Mouse (Mus musculus) hindbrain, embryonic 16.5 days (tissue): ENCODE data around the gene Jag2. TPM values are rescaled to one million over a fixed set of nuclear protein-coding genes. Genes with fewer than 3 reads are reported as not detected.

Experiments used
- ATAC-seq: fragments of 200-750 bp; cut with Nextera tagmentation; 2 replicates; pipeline ENCODE4 v1.8.0; 2017; ENCODE audit warnings: moderate TSS enrichment, moderate library complexity
- H3K27ac ChIP-seq: fragments of 300-500 bp; sonication (generic); 2 replicates; pipeline ENCODE4 v1.5.1; 2014; ENCODE audit warnings: low read depth, mild to moderate bottlenecking, control low read depth, low read length, moderate library complexity
- H3K27me3 ChIP-seq: fragments of 300-500 bp; sonication (generic); replicated peaks from 2 replicates; pipeline ENCODE4 v1.6.1; 2014; ENCODE audit warnings: low read length; ENCODE audit not compliant: control insufficient read depth, insufficient read depth
- H3K36me3 ChIP-seq: fragments of 300-500 bp; sonication (generic); 2 replicates; pipeline ENCODE4 v1.6.1; 2014; ENCODE audit warnings: mild to moderate bottlenecking, low read length, moderate library complexity, mixed read lengths; ENCODE audit not compliant: control insufficient read depth, insufficient read depth
- H3K4me1 ChIP-seq: fragments of 300-500 bp; sonication (generic); 2 replicates; pipeline ENCODE4 v1.6.1; 2014; ENCODE audit warnings: low read depth, low read length; ENCODE audit not compliant: control insufficient read depth, insufficient read depth
- H3K4me2 ChIP-seq: fragments of 300-500 bp; sonication (generic); 2 replicates; pipeline ENCODE4 v1.6.1; 2014; ENCODE audit warnings: mild to moderate bottlenecking, low read length, control low read depth, moderate library complexity
- H3K4me3 ChIP-seq: fragments of 300-500 bp; sonication (generic); 2 replicates; pipeline ENCODE4 v1.5.1; 2014; ENCODE audit warnings: mild to moderate bottlenecking, low read length, control low read depth, moderate library complexity
- H3K9ac ChIP-seq: fragments of 300-500 bp; sonication (generic); 2 replicates; pipeline ENCODE4 v1.6.1; 2014; ENCODE audit warnings: low read depth, mild to moderate bottlenecking, control low read depth, low read length, moderate library complexity
- H3K9me3 ChIP-seq: fragments of 300-500 bp; sonication (generic); 2 replicates; pipeline ENCODE4 v1.6.1; 2014; ENCODE audit warnings: mild to moderate bottlenecking, low read length, moderate library complexity; ENCODE audit not compliant: control insufficient read depth
- WGBS: fragments of 180-500 bp; shearing (Covaris S2); extraction: QIAGEN DNeasy Blood & Tissue Kit; methylation state at CpG from one replicate; pipeline ENCODE4 v1.1.7; 2014; 5-methylcytosine and 5-hydroxymethylcytosine counted together
- polyA plus RNA-seq: library from polyadenylated mRNA; unstranded; fragments of >200 nt; fragmentation: Nextera tagmentation; extraction: Ambion mirVana; gene quantifications from 2 replicates; pipeline ENCODE4 v1.2.1, GENCODE M21; 2015

Gene Jag2
- polyA plus RNA-seq, 1 experiment from 2014 or later, result 11.1 TPM

GRCm38 (mm10) chr12:112869783-112870204, 59.8 kb downstream of the Jag2 start:
- WGBS, result 14% methylated on average over 16 of the region's 16 CpGs
- H3K36me3 ChIP-seq, result no peaks in the 10 kb centered on the region
- H3K4me1 ChIP-seq, result peaks cover 11% of the 10 kb centered on the region
- H3K27me3 ChIP-seq, result peaks cover 11% of the 10 kb centered on the region
- peak overlapping the region; percentile 46 for H3K4me2 ChIP-seq
- ATAC-seq, result no peak
- H3K4me3 ChIP-seq, result no peak overlapping the region
- H3K27ac ChIP-seq, result no peak overlapping the region
- peak overlapping the region; percentile 27; the same call in 1 of the 2 replicates for H3K9ac ChIP-seq
- no peaks in the 10 kb centered on the region for H3K9me3 ChIP-seq

- no peak for ATAC-seq
- WGBS, result 70% methylated on average over 13 of the region's 13 CpGs
- H3K36me3 ChIP-seq, result no peaks in the 10 kb centered on the region
Measured at GRCm38 (mm10) chr12:112868178-112869087, 61.1 kb downstream of the Jag2 start, which contains the start of gene Gpr132. Gene Gpr132, minus strand, starts transcription at chr12:112868228.

DNA sequence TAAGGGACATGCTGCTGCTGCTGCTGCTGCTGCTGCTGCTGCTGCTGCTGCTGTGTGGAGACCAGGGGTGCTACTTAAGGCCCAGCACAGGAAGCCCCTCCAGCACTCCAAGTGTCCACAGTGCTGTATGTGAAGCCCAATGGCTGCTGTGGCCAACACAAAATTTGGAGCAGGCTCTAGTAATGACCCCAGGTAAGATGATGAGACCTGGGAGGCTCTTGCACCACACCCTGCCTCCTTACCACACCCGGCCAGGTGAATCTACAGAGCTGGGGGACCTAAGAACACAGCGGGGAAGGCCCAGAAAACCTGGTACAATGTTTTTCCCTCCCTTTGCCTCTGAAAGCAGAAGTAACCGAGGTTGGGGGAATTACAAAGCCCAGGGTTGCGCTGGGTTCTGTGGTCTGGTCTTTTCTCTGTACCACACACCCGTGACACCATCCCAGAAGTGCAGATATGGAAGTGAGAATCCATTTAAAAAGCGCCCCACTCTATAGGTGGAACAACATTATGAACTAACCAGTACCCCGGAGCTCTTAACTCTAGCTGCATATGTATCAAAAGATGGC, 62.4 kb downstream of the Jag2 start:
- no peaks in the 10 kb centered on the region for H3K36me3 ChIP-seq
- no peak overlapping the region for H3K4me2 ChIP-seq
- H3K4me1 ChIP-seq, result peaks cover 7% of the 10 kb centered on the region
- no peak overlapping the region for H3K9ac ChIP-seq
- H3K9me3 ChIP-seq, result no peaks in the 10 kb centered on the region
- no peaks in the 10 kb centered on the region; the same call in 1 of the 2 replicates for H3K27me3 ChIP-seq
- no peak overlapping the region for H3K27ac ChIP-seq
- ATAC-seq, result no peak
- 81% methylated on average over 7 of the region's 7 CpGs for WGBS
- no peak overlapping the region for H3K4me3 ChIP-seq

More at GRCm38 (mm10) chr12:112868178-112869087, 61.1 kb downstream of the Jag2 start, which contains the start of gene Gpr132:
- H3K9me3 ChIP-seq, result no peaks in the 10 kb centered on the region
- no peak within 1 kb of the TSS for H3K9ac ChIP-seq
- H3K27ac ChIP-seq, result no peak within 1 kb of the TSS
- H3K27me3 ChIP-seq, result no peaks in the 10 kb centered on the region; the same call in 1 of the 2 replicates
- H3K4me1 ChIP-seq, result peaks cover 7% of the 10 kb centered on the region
- H3K4me3 ChIP-seq, result no peak within 1 kb of the TSS
- no peak within 1 kb of the TSS for H3K4me2 ChIP-seq

- ATAC-seq, result no peak
- H3K27ac ChIP-seq, result no peak overlapping the region
- H3K9me3 ChIP-seq, result no peaks in the 10 kb centered on the region
- no peak overlapping the region for H3K4me3 ChIP-seq
- no peak overlapping the region for H3K9ac ChIP-seq
- H3K4me2 ChIP-seq, result no peak overlapping the region
- 72% methylated on average over 8 of the region's 8 CpGs for WGBS
- no peaks in the 10 kb centered on the region; the same call in 1 of the 2 replicates for H3K27me3 ChIP-seq
- H3K36me3 ChIP-seq, result no peaks in the 10 kb centered on the region
- peaks cover 7% of the 10 kb centered on the region for H3K4me1 ChIP-seq
Measured at GRCm38 (mm10) chr12:112866467-112867080, 63.0 kb downstream of the Jag2 start.

- no peaks in the 10 kb centered on the region for H3K36me3 ChIP-seq
- no peak overlapping the region for H3K27ac ChIP-seq
- no peak overlapping the region for H3K4me3 ChIP-seq
- no peaks in the 10 kb centered on the region for H3K9me3 ChIP-seq
- H3K9ac ChIP-seq, result no peak overlapping the region
- 90% methylated on average over 7 of the region's 7 CpGs for WGBS
- H3K4me2 ChIP-seq, result no peak overlapping the region
- peaks cover 6% of the 10 kb centered on the region for H3K4me1 ChIP-seq
- ATAC-seq, result no peak
- no peaks in the 10 kb centered on the region for H3K27me3 ChIP-seq
Measured at GRCm38 (mm10) chr12:112864804-112865203, 64.8 kb downstream of the Jag2 start.

DNA sequence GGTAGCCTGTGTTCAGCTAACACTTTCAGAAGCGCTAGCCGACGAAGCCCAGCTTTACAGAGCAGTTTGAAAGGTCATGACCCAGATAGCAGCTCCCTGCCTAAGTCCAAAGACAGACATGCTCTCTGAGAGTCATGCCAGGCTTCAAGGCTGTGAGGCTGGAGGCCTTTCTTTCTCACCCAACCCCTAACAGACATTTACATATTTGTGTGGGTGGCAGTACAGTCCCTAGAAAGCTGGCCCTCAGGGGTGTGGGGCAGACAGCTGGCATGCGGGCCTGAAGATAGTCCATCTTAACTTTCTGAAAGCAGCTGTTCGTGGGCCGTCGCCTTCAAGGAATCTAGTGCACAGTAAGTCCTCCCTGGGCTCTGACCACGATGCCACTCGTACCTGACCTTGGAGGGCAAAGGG, 67.7 kb downstream of the Jag2 start:
- Histone ChIP-seq H3K4me3 (no peak overlapping the region), H3K9me3 (no peaks in the 10 kb centered on the region), H3K4me1 (no peaks in the 10 kb centered on the region), H3K27me3 (no peaks in the 10 kb centered on the region; the same call in 1 of the 2 replicates), H3K36me3 (no peaks in the 10 kb centered on the region), H3K27ac (no peak overlapping the region), H3K4me2 (no peak overlapping the region), H3K9ac (no peak overlapping the region)
- no peak for ATAC-seq
- WGBS, result 56% methylated on average over 9 of the region's 9 CpGs

GRCm38 (mm10) chr12:112860765-112861164, 68.8 kb downstream of the Jag2 start:
- Histone ChIP-seq H3K4me3 (no peak overlapping the region), H3K27ac (no peak overlapping the region), H3K4me1 (no peaks in the 10 kb centered on the region), H3K36me3 (no peaks in the 10 kb centered on the region), H3K9me3 (no peaks in the 10 kb centered on the region), H3K4me2 (no peak overlapping the region), H3K27me3 (no peaks in the 10 kb centered on the region; the same call in 1 of the 2 replicates), H3K9ac (no peak overlapping the region)
- WGBS, result 81% methylated on average over 7 of the region's 7 CpGs
- no peak for ATAC-seq

DNA sequence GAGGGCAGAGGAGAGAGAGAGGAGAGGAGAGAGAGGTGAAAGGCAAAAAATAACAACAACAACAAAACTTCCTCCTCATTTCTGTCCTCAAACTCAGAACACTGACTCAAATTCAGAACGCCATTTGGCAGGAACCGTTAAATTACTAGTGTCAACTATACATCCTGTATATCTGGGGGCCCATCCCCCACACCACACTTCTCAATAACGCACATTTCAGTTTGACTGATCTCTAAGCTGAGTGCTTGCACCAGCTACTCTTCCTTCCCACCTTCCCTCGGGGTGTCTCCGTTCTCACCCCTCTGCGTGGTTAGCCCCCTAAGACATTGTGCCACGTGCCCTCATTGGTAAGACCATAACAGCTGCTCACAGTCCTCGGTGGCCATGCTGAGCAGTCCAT, 69.6 kb downstream of the Jag2 start:
- Histone ChIP-seq H3K36me3 (no peaks in the 10 kb centered on the region), H3K27ac (no peak overlapping the region), H3K4me2 (no peak overlapping the region), H3K4me3 (no peak overlapping the region), H3K27me3 (no peaks in the 10 kb centered on the region; the same call in 1 of the 2 replicates), H3K9ac (no peak overlapping the region), H3K4me1 (no peaks in the 10 kb centered on the region), H3K9me3 (no peaks in the 10 kb centered on the region)
- ATAC-seq, result no peak
- 75% methylated on average over 8 of the region's 8 CpGs for WGBS
